Mouse (Mus musculus) midbrain, embryonic 11.5 days (tissue): ENCODE results near the gene Ctnnd2. TPM values are rescaled to one million over a fixed set of nuclear protein-coding genes. Genes with fewer than 3 reads are reported as not detected.

Experiments used
- ATAC-seq: fragments of 200-750 bp; cut with Nextera tagmentation; 2 replicates; pipeline ENCODE4 v1.8.0; 2017; ENCODE audit warnings: moderate TSS enrichment, moderate library complexity; ENCODE audit not compliant: low FRiP score
- DNase-seq: peaks from one replicate; pipeline ENCODE4 v3.0.0; 2015; ENCODE audit warnings: low spot score; ENCODE audit errors: missing footprints
- H3K27ac ChIP-seq: fragments of 300-500 bp; sonication (generic); 2 replicates; pipeline ENCODE4 v1.5.1; 2014; ENCODE audit warnings: low read depth, low read length
- H3K27me3 ChIP-seq: fragments of 300-500 bp; sonication (generic); 2 replicates; pipeline ENCODE4 v1.6.1; 2014; ENCODE audit warnings: mild to moderate bottlenecking, low read length, moderate library complexity, mixed read lengths; ENCODE audit not compliant: control insufficient read depth, insufficient read depth
- H3K36me3 ChIP-seq: fragments of 300-500 bp; sonication (generic); 2 replicates; pipeline ENCODE4 v1.6.1; 2014; ENCODE audit warnings: mild to moderate bottlenecking, low read length, moderate library complexity, mixed read lengths; ENCODE audit not compliant: control insufficient read depth, insufficient read depth
- H3K4me1 ChIP-seq: fragments of 300-500 bp; sonication (generic); 2 replicates; pipeline ENCODE4 v1.6.1; 2014; ENCODE audit warnings: low read length; ENCODE audit not compliant: control insufficient read depth, insufficient read depth
- H3K4me2 ChIP-seq: fragments of 300-500 bp; sonication (generic); 2 replicates; pipeline ENCODE4 v1.6.1; 2014; ENCODE audit warnings: mild to moderate bottlenecking, moderate library complexity
- H3K4me3 ChIP-seq: fragments of 300-500 bp; sonication (generic); 2 replicates; pipeline ENCODE4 v1.5.1; 2014; ENCODE audit warnings: low read depth, low read length
- H3K9ac ChIP-seq: fragments of 300-500 bp; sonication (generic); 2 replicates; pipeline ENCODE4 v1.6.1; 2014; ENCODE audit warnings: low read length
- H3K9me3 ChIP-seq: fragments of 300-500 bp; sonication (generic); 2 replicates; pipeline ENCODE4 v1.6.1; 2016; ENCODE audit warnings: low read length; ENCODE audit not compliant: control insufficient read depth
- WGBS: fragments of 180-500 bp; shearing (Covaris S2); extraction: QIAGEN DNeasy Blood & Tissue Kit; methylation state at CpG from one replicate; pipeline ENCODE4 v1.1.7; 2014; 5-methylcytosine and 5-hydroxymethylcytosine counted together
- polyA plus RNA-seq: library from polyadenylated mRNA; unstranded; fragments of >200 nt; fragmentation: Nextera tagmentation; extraction: Ambion mirVana; gene quantifications from 2 replicates; pipeline ENCODE4 v1.2.1, GENCODE M21; 2014

The Ctnnd2 gene
- polyA plus RNA-seq, 1 experiment from 2014 or later: 19.7 TPM

- Histone ChIP-seq H3K27ac (no peak overlapping the region), H3K9ac (no peak overlapping the region), H3K9me3 (no peaks in the 10 kb centered on the region), H3K4me1 (no peaks in the 10 kb centered on the region), H3K4me2 (no peak overlapping the region), H3K4me3 (no peak overlapping the region), H3K36me3 (no peaks in the 10 kb centered on the region), H3K27me3 (no peaks in the 10 kb centered on the region)
- ATAC-seq (no peak), DNase-seq (no peak)
- WGBS: 83% methylated on average over 17 of the region's 17 CpGs
These were observed 685.1 kb downstream of the Ctnnd2 start for GRCm38 (mm10) chr15:30857277-30858176.

GRCm38 (mm10) chr15:30867429-30867828 is 695.0 kb downstream of the Ctnnd2 start:
- Histone ChIP-seq H3K4me2 (no peak overlapping the region), H3K27ac (no peak overlapping the region), H3K9me3 (no peaks in the 10 kb centered on the region), H3K36me3 (no peaks in the 10 kb centered on the region), H3K4me3 (no peak overlapping the region), H3K9ac (no peak overlapping the region), H3K27me3 (no peaks in the 10 kb centered on the region), H3K4me1 (no peaks in the 10 kb centered on the region)
- DNase-seq: no peak
- WGBS: 92% methylated on average over 5 of the region's 5 CpGs
- ATAC-seq: no peak

- H3K4me1 ChIP-seq: no peaks in the 10 kb centered on the region
- WGBS: 81% methylated on average over 12 of the region's 12 CpGs
These were observed 697.5 kb downstream of the Ctnnd2 start for GRCm38 (mm10) chr15:30869673-30870512.

GRCm38 (mm10) chr15:30875523-30875922 is 703.1 kb downstream of the Ctnnd2 start:
- no peaks in the 10 kb centered on the region for H3K4me1 ChIP-seq
- H3K4me2 ChIP-seq: no peak overlapping the region
- no peaks in the 10 kb centered on the region for H3K9me3 ChIP-seq
- DNase-seq (no peak), ATAC-seq (no peak)
- no peaks in the 10 kb centered on the region for H3K36me3 ChIP-seq
- H3K27ac ChIP-seq: no peak overlapping the region
- no peaks in the 10 kb centered on the region for H3K27me3 ChIP-seq
- H3K4me3 ChIP-seq: no peak overlapping the region
- H3K9ac ChIP-seq: no peak overlapping the region
- 86% methylated on average over 1 of the region's 1 CpGs for WGBS

More at GRCm38 (mm10) chr15:30869673-30870512, 697.5 kb downstream of the Ctnnd2 start:
- Histone ChIP-seq H3K4me2 (no peak overlapping the region), H3K4me3 (no peak overlapping the region), H3K36me3 (no peaks in the 10 kb centered on the region), H3K9me3 (no peaks in the 10 kb centered on the region), H3K27ac (no peak overlapping the region), H3K27me3 (no peaks in the 10 kb centered on the region), H3K9ac (no peak overlapping the region)
- no peak for DNase-seq
- no peak for ATAC-seq

GRCm38 (mm10) chr15:30884692-30885334 is 712.4 kb downstream of the Ctnnd2 start:
- Histone ChIP-seq H3K9me3 (no peaks in the 10 kb centered on the region), H3K9ac (no peak overlapping the region), H3K4me1 (no peaks in the 10 kb centered on the region), H3K27me3 (no peaks in the 10 kb centered on the region), H3K27ac (no peak overlapping the region), H3K4me3 (no peak overlapping the region), H3K36me3 (no peaks in the 10 kb centered on the region), H3K4me2 (no peak overlapping the region)
- DNase-seq (no peak), ATAC-seq (no peak)
- WGBS: 88% methylated on average over 12 of the region's 12 CpGs

- DNase-seq: no peak
These were observed 713.0 kb downstream of the Ctnnd2 start for GRCm38 (mm10) chr15:30885410-30885809.

GRCm38 (mm10) chr15:30887559-30887958 is 715.2 kb downstream of the Ctnnd2 start:
- no peaks in the 10 kb centered on the region for H3K4me1 ChIP-seq
- no peak for ATAC-seq
- WGBS: 87% methylated on average over 2 of the region's 2 CpGs
- H3K36me3 ChIP-seq: no peaks in the 10 kb centered on the region
- no peak overlapping the region for H3K9ac ChIP-seq
- no peak for DNase-seq
- no peak overlapping the region for H3K4me3 ChIP-seq
- no peaks in the 10 kb centered on the region for H3K9me3 ChIP-seq
- H3K27ac ChIP-seq: no peak overlapping the region
- no peak overlapping the region for H3K4me2 ChIP-seq
- H3K27me3 ChIP-seq: no peaks in the 10 kb centered on the region

More at GRCm38 (mm10) chr15:30885410-30885809, 713.0 kb downstream of the Ctnnd2 start:
- no peaks in the 10 kb centered on the region for H3K4me1 ChIP-seq
- no peaks in the 10 kb centered on the region for H3K9me3 ChIP-seq
- no peak overlapping the region for H3K4me2 ChIP-seq
- H3K9ac ChIP-seq: no peak overlapping the region
- H3K27ac ChIP-seq: no peak overlapping the region
- 89% methylated on average over 6 of the region's 6 CpGs for WGBS
- no peak overlapping the region for H3K4me3 ChIP-seq
- H3K27me3 ChIP-seq: no peaks in the 10 kb centered on the region
- ATAC-seq: no peak
- no peaks in the 10 kb centered on the region for H3K36me3 ChIP-seq

GRCm38 (mm10) chr15:30891986-30892385 is 719.6 kb downstream of the Ctnnd2 start:
- 68% methylated on average over 4 of the region's 4 CpGs for WGBS
- H3K9ac ChIP-seq: no peak overlapping the region
- no peak overlapping the region for H3K4me2 ChIP-seq
- H3K9me3 ChIP-seq: no peaks in the 10 kb centered on the region
- DNase-seq (no peak), ATAC-seq (no peak)
- H3K4me1 ChIP-seq: no peaks in the 10 kb centered on the region
- no peaks in the 10 kb centered on the region for H3K36me3 ChIP-seq
- no peak overlapping the region for H3K27ac ChIP-seq
- H3K4me3 ChIP-seq: no peak overlapping the region
- H3K27me3 ChIP-seq: no peaks in the 10 kb centered on the region
